Mouse (Mus musculus) heart, adult 2 months (tissue): ENCODE results near the gene Pdgfa.

ENCODE experiments used
- CTCF ChIP-seq: fragments of 200-600 bp; IDR thresholded peaks from 2 replicates; pipeline ENCODE4 v1.8.1; 2022; ENCODE audit warnings: antibody characterized with exemption, mild to moderate bottlenecking, moderate library complexity
- EP300 ChIP-seq: fragments of 200-500 bp; IDR thresholded peaks from 2 replicates; pipeline ENCODE4 v1.6.1; 2011; ENCODE audit warnings: low read depth, low read length, control low read depth; ENCODE audit not compliant: insufficient read depth
- POLR2A ChIP-seq: fragments of 200-500 bp; IDR thresholded peaks from 2 replicates; pipeline ENCODE4 v1.6.1; 2011; ENCODE audit warnings: mild to moderate bottlenecking, low read depth, low read length, control low read depth; ENCODE audit not compliant: insufficient read depth

- TF ChIP-seq CTCF (no peak), POLR2A (no peak), EP300 (no peak)
Observed at GRCm38 (mm10) chr5:138992611-138993370, 4.4 kb downstream of the Pdgfa start.
